ENCODE assay signal across 8 mouse cellular contexts in genomic region chr11:120314721-120315415, GRCm38 (mm10). TPM values are rescaled to one million over a fixed set of nuclear protein-coding genes. Genes with fewer than 3 reads are reported as not detected.
DNase-seq lines count a peak whose midpoint lies in the region; ATAC-seq lines count a peak whose summit lies in the region.

No protein-coding gene starts in this region.

- H3K36me3 ChIP-seq in liver, embryonic 11.5 days (ENCODE audit: control insufficient read depth, insufficient read depth, low read length): no peaks in the 10 kb centered on the region

- H3K27me3 ChIP-seq in liver, embryonic 11.5 days (replicated peaks; ENCODE audit: control insufficient read depth, insufficient read depth, low read length): no peaks in the 10 kb centered on the region

- no peak overlapping the region for H3K9ac ChIP-seq in liver, embryonic 11.5 days (ENCODE audit: low read depth, low read length)

- DNase-seq in cerebellum, postnatal 14 days: peak; percentile 25 to 60
- peak; percentile 42 for DNase-seq in testis, postnatal 10 days (ENCODE audit: low spot score)
- DNase-seq in testis, postnatal 14 days (ENCODE audit: low spot score): no peak
- no peak for DNase-seq in liver, embryonic 11.5 days (ENCODE audit: low spot score)
- no peak for DNase-seq in yolk sac, embryonic 10.5 days (ENCODE audit: low spot score)
- no peak for DNase-seq in adrenal gland, postnatal 4 days (ENCODE audit: low spot score in 2 of 2)

- WGBS in liver, embryonic 11.5 days: 68% methylated on average over 16 of the region's 16 CpGs

- H3K4me3 ChIP-seq in liver, embryonic 11.5 days (ENCODE audit: low read depth, low read length): peak overlapping the region; percentile 62

- no peaks in the 10 kb centered on the region for H3K9me3 ChIP-seq in liver, embryonic 11.5 days (ENCODE audit: control insufficient read depth, low read length)

- H3K4me2 ChIP-seq in liver, embryonic 11.5 days: peak overlapping the region; percentile 97

- no peak for ATAC-seq in cerebellum, adult (ENCODE audit: insufficient number of reproducible peaks, low FRiP score, low TSS enrichment)
- no peak for ATAC-seq in liver, embryonic 11.5 days (replicated peaks; ENCODE audit: low FRiP score)
- ATAC-seq in activated CD4-positive, CD25-positive, alpha-beta regulatory T cell, adult 4 months: no peak

- H3K27ac ChIP-seq in liver, embryonic 11.5 days (ENCODE audit: low read depth, low read length): peak overlapping the region; percentile 99

- H3K4me1 ChIP-seq in liver, embryonic 11.5 days (replicated peaks; ENCODE audit: control insufficient read depth, insufficient read depth, low read length): peaks cover 33% of the 10 kb centered on the region

RNA-seq across cellular contexts. Expression of gene Actg1, which starts 33.5 kb away (rescaled TPM):
- 1,592 and 1,704 TPM in 2 replicates for polyA plus RNA-seq in liver, embryonic 11.5 days (2014; fragmentation: Nextera tagmentation; extraction: Ambion mirVana)
- 1,000 to 10,000 TPM in 1 of 2 experiments, 100 to 1,000 TPM in 1; 949 to 1,134 TPM for total RNA-seq in adrenal gland, postnatal 4 days (2021)
- 1,000 to 10,000 TPM; 2,904 to 3,852 TPM for polyA plus RNA-seq in activated CD4-positive, CD25-positive, alpha-beta regulatory T cell, adult 4 months (2017; shearing (Covaris generic))

RNA-seq across cellular contexts. Expression of gene Fscn2, which starts 46.5 kb away (rescaled TPM):
- 0.29 TPM in 1 of 2 replicates, not detected in the other for polyA plus RNA-seq in liver, embryonic 11.5 days (2014; fragmentation: Nextera tagmentation; extraction: Ambion mirVana)
- total RNA-seq in adrenal gland, postnatal 4 days (2021): under 1 TPM; 0.39 to 0.51 TPM
- 1 to 10 TPM in 1 of 2 experiments, under 1 TPM in 1; 0.47 to 1.1 TPM for polyA plus RNA-seq in activated CD4-positive, CD25-positive, alpha-beta regulatory T cell, adult 4 months (2017; shearing (Covaris generic))

Comparison
In these comparisons a context has a peak if more than half of its experiments do, and no peak if none do; other contexts are left out.
1. DNase-seq: peak in cerebellum, postnatal 14 days (2 of 2) and testis, postnatal 10 days (single experiment); none in testis, postnatal 14 days (single experiment), liver, embryonic 11.5 days (single experiment), yolk sac, embryonic 10.5 days (single experiment) and adrenal gland, postnatal 4 days (0 of 2).